Mouse (Mus musculus) left cerebral cortex, postnatal 25 days (tissue): ENCODE measurements at regions not wholly inside any gene's neighbourhood (a gene's known extent, or its start where the extent isn't known, plus 50 kb on each side); places are given as distances from the start of the nearest gene placed in this dataset.
A peak's percentile ranks its signal among the peaks of the same experiment; 100 is the strongest.

Experiments used
- DNase-seq, 2 experiments: peaks; one replicate each; pipeline ENCODE4 v3.0.0; 2022; ENCODE audit warnings: low spot score in 2 of 2, mixed read lengths in 1 of 2
- intact Hi-C: fragments of 180-260 bp; cut with DNase I; formaldehyde crosslinking; loops from one replicate; pipeline ENCODE4 v1.15.1; 2025

DNA sequence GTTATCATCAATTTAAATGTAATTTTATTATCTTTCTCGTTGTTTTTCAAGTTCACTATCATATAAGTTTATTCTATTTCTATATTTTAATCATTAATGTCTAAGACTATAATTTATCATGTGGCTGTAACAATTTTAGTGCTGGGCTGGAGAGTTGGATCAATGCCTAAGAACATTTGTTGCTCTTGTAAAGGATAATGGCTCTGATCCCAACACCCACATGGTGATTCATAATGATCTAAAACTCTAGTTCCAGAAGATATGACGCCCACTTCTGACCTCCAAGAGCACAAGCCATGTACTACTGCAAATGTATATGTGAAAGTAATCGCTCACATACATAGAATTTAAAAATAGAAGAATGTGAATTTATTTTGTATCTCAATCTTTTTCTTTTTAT, 6117.1 kb downstream of the 9330182O14Rik start:
- intact Hi-C loops, result no loop called here
- DNase-seq, result peak; percentile 4 to 19

DNA sequence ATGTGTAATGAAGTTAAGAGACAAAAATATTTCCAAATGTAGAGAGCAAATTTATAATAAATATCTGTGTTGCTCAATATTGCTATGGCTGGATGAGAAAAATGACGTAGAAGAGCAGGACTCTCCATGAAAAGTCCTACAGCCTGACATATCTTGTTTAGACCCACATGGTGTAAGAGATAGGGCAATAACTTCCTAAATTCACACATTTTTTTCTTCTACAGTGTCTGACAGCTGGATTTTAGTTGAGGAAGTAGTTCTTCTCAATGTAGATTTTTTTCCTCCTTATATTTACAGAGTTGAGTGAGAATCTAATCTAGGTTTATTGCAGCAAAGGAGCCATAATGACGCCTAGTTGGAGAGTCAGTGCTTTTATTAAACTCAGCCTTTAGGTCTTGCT, 6151.1 kb downstream of the 9330182O14Rik start:
- intact Hi-C loops, result no loop called here
- DNase-seq, result no peak

DNA sequence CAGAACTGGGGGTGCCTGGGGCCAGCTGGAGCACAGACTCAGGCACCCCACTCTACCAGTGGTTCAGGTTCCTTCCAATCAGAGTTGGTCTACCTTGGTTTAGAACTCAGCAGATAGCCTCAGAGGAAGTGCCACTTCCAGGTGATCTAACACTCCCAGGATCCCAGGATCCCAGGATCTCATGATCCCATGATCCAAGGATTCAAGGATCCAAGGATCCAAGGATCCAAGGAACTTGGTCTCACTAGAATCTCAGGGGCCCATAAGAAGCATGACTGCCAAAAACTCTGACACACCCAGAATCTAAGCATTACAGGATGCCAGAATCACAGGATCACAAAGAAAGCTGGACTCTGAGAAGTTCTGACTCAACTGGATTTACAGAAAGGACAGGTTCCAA, 6169.1 kb downstream of the 9330182O14Rik start:
- no peak for DNase-seq
- intact Hi-C loops, result no loop called here
